In genomic region chr15:4561431-4561970, GRCm38 (mm10) we compare ENCODE assay signal across 7 mouse cellular contexts.
DNase-seq lines count a peak whose midpoint lies in the region; ATAC-seq and TF ChIP-seq lines count a peak whose summit lies in the region.

No protein-coding gene starts in this region.

- H3K4me3 ChIP-seq in midbrain, postnatal 0 days (ENCODE audit: low read depth, low read length), result no peak overlapping the region
- H3K4me3 ChIP-seq in midbrain, embryonic 11.5 days (ENCODE audit: low read depth, low read length), result no peak overlapping the region
- H3K4me3 ChIP-seq in hindbrain, embryonic 13.5 days, result no peak overlapping the region

- H3K27me3 ChIP-seq in midbrain, postnatal 0 days (ENCODE audit: insufficient read depth, low read length), result no peaks in the 10 kb centered on the region
- no peaks in the 10 kb centered on the region for H3K27me3 ChIP-seq in midbrain, embryonic 11.5 days (ENCODE audit: control insufficient read depth, insufficient read depth, low read length)
- H3K27me3 ChIP-seq in hindbrain, embryonic 13.5 days, result no peaks in the 10 kb centered on the region

- peak; percentile 1 for DNase-seq in midbrain, postnatal 0 days (ENCODE audit: low spot score)
- DNase-seq in midbrain, embryonic 11.5 days (ENCODE audit: low spot score, missing footprints), result no peak
- peak; percentile 51 for DNase-seq in cerebellum, adult 11-12 months
- DNase-seq in heart, postnatal 10 days, result peak; percentile 8 to 19
- DNase-seq in skeletal muscle tissue, adult 2 months (ENCODE audit: low read depth, low spot score), result peak; percentile 4

- H3K4me2 ChIP-seq in midbrain, postnatal 0 days (ENCODE audit: low read depth, low read length, poor library complexity, severe bottlenecking), result no peak overlapping the region
- H3K4me2 ChIP-seq in midbrain, embryonic 11.5 days, result no peak overlapping the region
- no peak overlapping the region for H3K4me2 ChIP-seq in hindbrain, embryonic 13.5 days

- H3K9me3 ChIP-seq in midbrain, postnatal 0 days (ENCODE audit: low read length), result no peaks in the 10 kb centered on the region
- H3K9me3 ChIP-seq in midbrain, embryonic 11.5 days (ENCODE audit: control insufficient read depth, low read length), result no peaks in the 10 kb centered on the region
- no peaks in the 10 kb centered on the region for H3K9me3 ChIP-seq in hindbrain, embryonic 13.5 days

- intact Hi-C loops in heart, postnatal 10 days (cut with DNase I), result no loop called here

- WGBS in midbrain, postnatal 0 days, result 56% methylated on average over 6 of the region's 6 CpGs
- WGBS in midbrain, embryonic 11.5 days, result 60% methylated on average over 6 of the region's 6 CpGs
- 75% methylated on average over 6 of the region's 6 CpGs for WGBS in hindbrain, embryonic 13.5 days

- no peaks in the 10 kb centered on the region for H3K36me3 ChIP-seq in midbrain, postnatal 0 days (ENCODE audit: insufficient read depth, low read length)
- no peaks in the 10 kb centered on the region for H3K36me3 ChIP-seq in midbrain, embryonic 11.5 days (ENCODE audit: control insufficient read depth, insufficient read depth, low read length)
- no peaks in the 10 kb centered on the region for H3K36me3 ChIP-seq in hindbrain, embryonic 13.5 days

- no peak for TF ChIP-seq CTCF in midbrain, postnatal 0 days (IDR thresholded peaks at IDR 0.05)

- H3K9ac ChIP-seq in midbrain, postnatal 0 days (replicated peaks; ENCODE audit: low read length, poor library complexity, severe bottlenecking), result no peak overlapping the region
- H3K9ac ChIP-seq in midbrain, embryonic 11.5 days (ENCODE audit: low read length), result no peak overlapping the region
- no peak overlapping the region for H3K9ac ChIP-seq in hindbrain, embryonic 13.5 days

- ATAC-seq in midbrain, postnatal 0 days (ENCODE audit: low FRiP score), result no peak
- no peak for ATAC-seq in midbrain, embryonic 11.5 days (ENCODE audit: low FRiP score)
- ATAC-seq in megakaryocyte, adult 5-6 weeks (ENCODE audit: poor library complexity, severe bottlenecking), result no peak
- ATAC-seq in hindbrain, embryonic 13.5 days (ENCODE audit: low FRiP score), result no peak

- no peak overlapping the region for H3K27ac ChIP-seq in midbrain, postnatal 0 days (ENCODE audit: low read depth, low read length)
- no peak overlapping the region for H3K27ac ChIP-seq in midbrain, embryonic 11.5 days (ENCODE audit: low read depth, low read length)
- no peak overlapping the region for H3K27ac ChIP-seq in hindbrain, embryonic 13.5 days

- H3K4me1 ChIP-seq in midbrain, postnatal 0 days (ENCODE audit: insufficient read depth, low read length), result no peaks in the 10 kb centered on the region
- no peaks in the 10 kb centered on the region for H3K4me1 ChIP-seq in midbrain, embryonic 11.5 days (ENCODE audit: control insufficient read depth, insufficient read depth, low read length)
- no peaks in the 10 kb centered on the region for H3K4me1 ChIP-seq in hindbrain, embryonic 13.5 days (replicated peaks)
